In the genomic region with DNA sequence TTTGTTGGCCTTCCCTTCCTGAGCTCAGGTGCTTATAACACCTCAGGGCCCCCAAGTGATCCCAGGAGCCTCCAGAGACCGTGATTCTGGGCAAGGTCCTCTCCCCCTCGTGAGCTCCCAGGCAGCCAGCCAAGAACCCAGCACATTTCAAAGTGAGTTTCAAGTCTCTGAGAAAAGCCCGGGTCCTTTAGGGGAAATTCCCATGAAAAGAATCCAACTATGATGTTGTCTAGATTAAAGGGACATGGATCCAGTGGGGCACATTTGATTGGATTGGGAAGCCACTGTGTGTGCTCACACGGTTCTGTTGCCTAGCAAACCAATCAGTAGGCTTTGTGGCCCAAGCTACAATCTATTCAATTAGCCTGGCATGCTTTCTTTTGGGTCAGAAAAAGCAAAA, we compare ENCODE assay signal across 8 mouse cellular contexts.
DNase-seq lines count a peak whose midpoint lies in the region; TF ChIP-seq lines count a peak whose summit lies in the region.
"Had no signal": no experiment of that assay in that cellular context is flagged by ENCODE, and none has a peak within 500 bp of the region (broad histone marks: within the 10 kb centered on the region; RNA-seq: fewer than 3 reads in every experiment).

No protein-coding gene starts in this region.

- TF ChIP-seq CTCF in brain, embryonic 14.5 days (IDR thresholded peaks at IDR 0.05; ENCODE audit: borderline replicate concordance, extremely low read depth, insufficient read depth, insufficient read length) = no peak

- DNase-seq in layer of hippocampus, postnatal 10 days (ENCODE audit: low spot score in 2 of 2) = peak; percentile 17 to 27
- DNase-seq in layer of hippocampus, postnatal 36 days = no peak
- DNase-seq in NIH3T3 (ENCODE audit: low read depth) = peak; percentile 32
- DNase-seq in brain, embryonic 14.5 days (ENCODE audit: low read depth) = peak; percentile 87
- DNase-seq in kidney, postnatal 10 days = peak; percentile 68
- no peak for DNase-seq in embryo, embryonic 11 days
- DNase-seq in gastrocnemius, postnatal 4 days (ENCODE audit: low spot score in 2 of 2) = no peak
- DNase-seq: thymus, postnatal 25 days had no signal

- TF ChIP-seq POLR2A in brain, embryonic 14.5 days (IDR thresholded peaks at IDR 0.05; ENCODE audit: borderline replicate concordance, extremely low read depth, insufficient read depth, insufficient read length, poor library complexity, severe bottlenecking) = no peak

Comparison
In these comparisons a context has a peak if more than half of its experiments do, and no peak if none do; other contexts are left out.
1. DNase-seq: peak in layer of hippocampus, postnatal 10 days (2 of 2), NIH3T3 (single experiment), brain, embryonic 14.5 days (single experiment) and kidney, postnatal 10 days (single experiment); none in layer of hippocampus, postnatal 36 days (0 of 2), embryo, embryonic 11 days (single experiment) and gastrocnemius, postnatal 4 days (0 of 2).